ENCODE assay signal across 10 mouse cellular contexts in genomic region chr10:80171252-80171651, GRCm38 (mm10). TPM values are rescaled to one million over a fixed set of nuclear protein-coding genes. Genes with fewer than 3 reads are reported as not detected.
DNase-seq lines count a peak whose midpoint lies in the region; ATAC-seq and TF ChIP-seq lines count a peak whose summit lies in the region.
"Had no signal": no experiment of that assay in that cellular context is flagged by ENCODE, and none has a peak within 500 bp of the region (broad histone marks: within the 10 kb centered on the region; RNA-seq: fewer than 3 reads in every experiment).

No protein-coding gene starts in this region.

- no peak overlapping the region for H3K4me3 ChIP-seq in forebrain, embryonic 13.5 days
- no peak overlapping the region for H3K4me3 ChIP-seq in forebrain, embryonic 11.5 days (ENCODE audit: low read depth, low read length)
- no peak overlapping the region for H3K4me3 ChIP-seq in lung, embryonic 15.5 days
- no peak overlapping the region for H3K4me3 ChIP-seq in lung, postnatal 0 days (ENCODE audit: low read depth, low read length)
- no peak overlapping the region for H3K4me3 ChIP-seq in hindbrain, embryonic 15.5 days
- H3K4me3 ChIP-seq in stomach, embryonic 16.5 days (replicated peaks; ENCODE audit: low read length) = no peak overlapping the region

- 92% methylated on average over 15 of the region's 15 CpGs for WGBS in forebrain, embryonic 13.5 days
- WGBS in forebrain, embryonic 11.5 days = 93% methylated on average over 15 of the region's 15 CpGs
- 77% methylated on average over 15 of the region's 15 CpGs for WGBS in lung, embryonic 15.5 days
- 71% methylated on average over 15 of the region's 15 CpGs for WGBS in lung, postnatal 0 days
- 92% methylated on average over 15 of the region's 15 CpGs for whole genome bisulfite sequencing in hindbrain, embryonic 15.5 days
- WGBS in stomach, embryonic 16.5 days = 82% methylated on average over 15 of the region's 15 CpGs

- no peak for ATAC-seq in forebrain, embryonic 13.5 days
- ATAC-seq in forebrain, embryonic 11.5 days (replicated peaks; ENCODE audit: low FRiP score) = no peak
- no peak for ATAC-seq in lung, embryonic 15.5 days (ENCODE audit: borderline replicate concordance, extremely low read depth, low FRiP score, low TSS enrichment)
- no peak for ATAC-seq in lung, postnatal 0 days
- ATAC-seq in hindbrain, embryonic 15.5 days (ENCODE audit: low FRiP score, low read depth) = no peak
- no peak for ATAC-seq in stomach, embryonic 16.5 days (ENCODE audit: insufficient read depth, low FRiP score)

- no peaks in the 10 kb centered on the region for H3K9me3 ChIP-seq in forebrain, embryonic 13.5 days (replicated peaks)
- H3K9me3 ChIP-seq in forebrain, embryonic 11.5 days (ENCODE audit: control insufficient read depth, low read length) = no peaks in the 10 kb centered on the region
- H3K9me3 ChIP-seq in lung, embryonic 15.5 days = no peaks in the 10 kb centered on the region
- no peaks in the 10 kb centered on the region for H3K9me3 ChIP-seq in lung, postnatal 0 days (ENCODE audit: low read length)
- no peaks in the 10 kb centered on the region for H3K9me3 ChIP-seq in hindbrain, embryonic 15.5 days
- no peaks in the 10 kb centered on the region for H3K9me3 ChIP-seq in stomach, embryonic 16.5 days (replicated peaks; ENCODE audit: control insufficient read depth, low read length)

- H3K36me3 ChIP-seq in forebrain, embryonic 13.5 days (ENCODE audit: poor library complexity, severe bottlenecking) = peaks cover 33% of the 10 kb centered on the region
- H3K36me3 ChIP-seq in forebrain, embryonic 11.5 days (ENCODE audit: control insufficient read depth, insufficient read depth, low read length) = peaks cover 17% of the 10 kb centered on the region
- peaks cover 26% of the 10 kb centered on the region for H3K36me3 ChIP-seq in lung, embryonic 15.5 days
- H3K36me3 ChIP-seq in lung, postnatal 0 days (ENCODE audit: insufficient read depth, low read length) = peaks cover 18% of the 10 kb centered on the region
- peaks cover 25% of the 10 kb centered on the region for H3K36me3 ChIP-seq in hindbrain, embryonic 15.5 days
- peaks cover 14% of the 10 kb centered on the region; the same call in 1 of the 2 replicates for H3K36me3 ChIP-seq in stomach, embryonic 16.5 days (ENCODE audit: control insufficient read depth, insufficient read depth, low read length)

- H3K9ac ChIP-seq in forebrain, embryonic 13.5 days = no peak overlapping the region
- no peak overlapping the region for H3K9ac ChIP-seq in forebrain, embryonic 11.5 days (ENCODE audit: low read length)
- H3K9ac ChIP-seq in lung, embryonic 15.5 days = 0 out of 2 replicates have a peak overlapping the region, but pooled peaks have one; percentile 6
- no peak overlapping the region for H3K9ac ChIP-seq in lung, postnatal 0 days (replicated peaks; ENCODE audit: low read depth)
- H3K9ac ChIP-seq in hindbrain, embryonic 15.5 days = no peak overlapping the region
- peak overlapping the region; percentile 35; the same call in 1 of the 2 replicates for H3K9ac ChIP-seq in stomach, embryonic 16.5 days (ENCODE audit: low read length)
- H3K9ac ChIP-seq: lung, embryonic 14.5 days had no signal

- H3K27me3 ChIP-seq in forebrain, embryonic 13.5 days = no peaks in the 10 kb centered on the region
- H3K27me3 ChIP-seq in forebrain, embryonic 11.5 days (ENCODE audit: control insufficient read depth, insufficient read depth, low read length) = no peaks in the 10 kb centered on the region
- no peaks in the 10 kb centered on the region for H3K27me3 ChIP-seq in lung, embryonic 15.5 days
- no peaks in the 10 kb centered on the region for H3K27me3 ChIP-seq in lung, postnatal 0 days (replicated peaks; ENCODE audit: insufficient read depth, low read length)
- no peaks in the 10 kb centered on the region for H3K27me3 ChIP-seq in hindbrain, embryonic 15.5 days
- H3K27me3 ChIP-seq in stomach, embryonic 16.5 days (ENCODE audit: control insufficient read depth, insufficient read depth, low read length) = no peaks in the 10 kb centered on the region

- H3K4me1 ChIP-seq in forebrain, embryonic 13.5 days = peaks cover 61% of the 10 kb centered on the region
- H3K4me1 ChIP-seq in forebrain, embryonic 11.5 days (replicated peaks; ENCODE audit: control insufficient read depth, insufficient read depth, low read length) = peaks cover 22% of the 10 kb centered on the region
- peaks cover 46% of the 10 kb centered on the region for H3K4me1 ChIP-seq in lung, embryonic 15.5 days
- peaks cover 10% of the 10 kb centered on the region; the same call in 1 of the 2 replicates for H3K4me1 ChIP-seq in lung, postnatal 0 days (ENCODE audit: insufficient read depth, low read depth, low read length)
- peaks cover 55% of the 10 kb centered on the region for H3K4me1 ChIP-seq in hindbrain, embryonic 15.5 days (replicated peaks)
- H3K4me1 ChIP-seq in stomach, embryonic 16.5 days (ENCODE audit: control insufficient read depth, insufficient read depth, low read length) = peaks cover 25% of the 10 kb centered on the region

- peak overlapping the region; percentile 69; the same call in 1 of the 2 replicates for H3K4me2 ChIP-seq in forebrain, embryonic 13.5 days
- no peak overlapping the region for H3K4me2 ChIP-seq in forebrain, embryonic 11.5 days (ENCODE audit: low read depth, low read length, severe bottlenecking)
- no peak overlapping the region for H3K4me2 ChIP-seq in lung, embryonic 15.5 days
- H3K4me2 ChIP-seq in lung, postnatal 0 days (replicated peaks; ENCODE audit: low read depth, low read length) = no peak overlapping the region
- H3K4me2 ChIP-seq in hindbrain, embryonic 15.5 days = 0 out of 2 replicates have a peak overlapping the region, but pooled peaks have one; percentile 76
- H3K4me2 ChIP-seq in stomach, embryonic 16.5 days (ENCODE audit: low read depth, low read length) = no peak overlapping the region

- no peak for DNase-seq in forebrain, embryonic 11.5 days (ENCODE audit: low spot score)
- no peak for DNase-seq in lung, postnatal 0 days (ENCODE audit: low spot score)
- DNase-seq in thymus, postnatal 14 days = no peak
- DNase-seq: heart, postnatal 4 days; lung, embryonic 14.5 days; thymus, postnatal 25 days had no signal

- TF ChIP-seq CTCF in lung, postnatal 0 days (IDR thresholded peaks at IDR 0.05) = no peak

- TF ChIP-seq EP300 in lung, postnatal 0 days (IDR thresholded peaks at IDR 0.05) = no peak

- peak overlapping the region; percentile 88; the same call in 1 of the 2 replicates for H3K27ac ChIP-seq in forebrain, embryonic 13.5 days
- no peak overlapping the region for H3K27ac ChIP-seq in forebrain, embryonic 11.5 days (ENCODE audit: low read depth, low read length)
- H3K27ac ChIP-seq in lung, embryonic 15.5 days = no peak overlapping the region
- no peak overlapping the region for H3K27ac ChIP-seq in lung, postnatal 0 days (ENCODE audit: low read length)
- peak overlapping the region; percentile 89; the same call in 1 of the 2 replicates for H3K27ac ChIP-seq in hindbrain, embryonic 15.5 days (replicated peaks)
- peak overlapping the region; percentile 93; the same call in 1 of the 2 replicates for H3K27ac ChIP-seq in stomach, embryonic 16.5 days (ENCODE audit: low read length)

RNA-seq across cellular contexts. Expression of gene 1600002K03Rik, which starts 1.5 kb away (rescaled TPM):
- 12.2 and 12.6 TPM in 2 replicates for polyA plus RNA-seq in forebrain, embryonic 13.5 days (2015; fragmentation: Nextera tagmentation; extraction: Ambion mirVana)
- 6.4 and 8.3 TPM in 2 replicates for polyA plus RNA-seq in forebrain, embryonic 11.5 days (2014; fragmentation: Nextera tagmentation; extraction: Ambion mirVana)
- 11.6 and 14.7 TPM in 2 replicates for polyA plus RNA-seq in lung, embryonic 15.5 days (2015; fragmentation: Nextera tagmentation; extraction: Ambion mirVana)
- polyA plus RNA-seq in lung, postnatal 0 days (2015; fragmentation: Nextera tagmentation; extraction: Ambion mirVana) = 10.4 and 11.7 TPM in 2 replicates
- 10.1 and 12.7 TPM in 2 replicates for polyA plus RNA-seq in hindbrain, embryonic 15.5 days (2015; fragmentation: Nextera tagmentation; extraction: Ambion mirVana)
- polyA plus RNA-seq in stomach, embryonic 16.5 days (2015; fragmentation: Nextera tagmentation; extraction: Ambion mirVana) = 16.4 and 16.6 TPM in 2 replicates

RNA-seq across cellular contexts. Expression of gene Cirbp, which starts 5.5 kb away (rescaled TPM):
- 274 and 308 TPM in 2 replicates for polyA plus RNA-seq in forebrain, embryonic 13.5 days (2015; fragmentation: Nextera tagmentation; extraction: Ambion mirVana)
- polyA plus RNA-seq in forebrain, embryonic 11.5 days (2014; fragmentation: Nextera tagmentation; extraction: Ambion mirVana) = 82.0 and 83.4 TPM in 2 replicates
- 94.6 and 95.1 TPM in 2 replicates for polyA plus RNA-seq in lung, embryonic 15.5 days (2015; fragmentation: Nextera tagmentation; extraction: Ambion mirVana)
- 203 and 305 TPM in 2 replicates for polyA plus RNA-seq in lung, postnatal 0 days (2015; fragmentation: Nextera tagmentation; extraction: Ambion mirVana)
- 295 and 319 TPM in 2 replicates for polyA plus RNA-seq in hindbrain, embryonic 15.5 days (2015; fragmentation: Nextera tagmentation; extraction: Ambion mirVana)
- 69.8 and 80.8 TPM in 2 replicates for polyA plus RNA-seq in stomach, embryonic 16.5 days (2015; fragmentation: Nextera tagmentation; extraction: Ambion mirVana)

RNA-seq across cellular contexts. Expression of gene Efna2, which starts 8.0 kb away (rescaled TPM):
- polyA plus RNA-seq in forebrain, embryonic 13.5 days (2015; fragmentation: Nextera tagmentation; extraction: Ambion mirVana) = 17.7 and 19.5 TPM in 2 replicates
- polyA plus RNA-seq in forebrain, embryonic 11.5 days (2014; fragmentation: Nextera tagmentation; extraction: Ambion mirVana) = 48.8 and 50.7 TPM in 2 replicates
- 16.0 and 17.3 TPM in 2 replicates for polyA plus RNA-seq in lung, embryonic 15.5 days (2015; fragmentation: Nextera tagmentation; extraction: Ambion mirVana)
- polyA plus RNA-seq in lung, postnatal 0 days (2015; fragmentation: Nextera tagmentation; extraction: Ambion mirVana) = 5.1 and 6.9 TPM in 2 replicates
- 29.1 and 33.6 TPM in 2 replicates for polyA plus RNA-seq in hindbrain, embryonic 15.5 days (2015; fragmentation: Nextera tagmentation; extraction: Ambion mirVana)
- polyA plus RNA-seq in stomach, embryonic 16.5 days (2015; fragmentation: Nextera tagmentation; extraction: Ambion mirVana) = 9.3 and 10.5 TPM in 2 replicates

RNA-seq across cellular contexts. Expression of gene Midn, which starts 23.2 kb away (rescaled TPM):
- 35.1 and 37.9 TPM in 2 replicates for polyA plus RNA-seq in forebrain, embryonic 13.5 days (2015; fragmentation: Nextera tagmentation; extraction: Ambion mirVana)
- 58.3 and 66.4 TPM in 2 replicates for polyA plus RNA-seq in forebrain, embryonic 11.5 days (2014; fragmentation: Nextera tagmentation; extraction: Ambion mirVana)
- polyA plus RNA-seq in lung, embryonic 15.5 days (2015; fragmentation: Nextera tagmentation; extraction: Ambion mirVana) = 17.5 and 18.6 TPM in 2 replicates
- 13.2 and 14.2 TPM in 2 replicates for polyA plus RNA-seq in lung, postnatal 0 days (2015; fragmentation: Nextera tagmentation; extraction: Ambion mirVana)
- polyA plus RNA-seq in hindbrain, embryonic 15.5 days (2015; fragmentation: Nextera tagmentation; extraction: Ambion mirVana) = 22.6 and 26.0 TPM in 2 replicates
- polyA plus RNA-seq in stomach, embryonic 16.5 days (2015; fragmentation: Nextera tagmentation; extraction: Ambion mirVana) = 7.8 and 9.8 TPM in 2 replicates

RNA-seq across cellular contexts. Expression of gene Cbarp, which starts 30.6 kb away (rescaled TPM):
- polyA plus RNA-seq in forebrain, embryonic 13.5 days (2015; fragmentation: Nextera tagmentation; extraction: Ambion mirVana) = 21.2 and 26.8 TPM in 2 replicates
- polyA plus RNA-seq in forebrain, embryonic 11.5 days (2014; fragmentation: Nextera tagmentation; extraction: Ambion mirVana) = 10.4 and 15.0 TPM in 2 replicates
- polyA plus RNA-seq in lung, embryonic 15.5 days (2015; fragmentation: Nextera tagmentation; extraction: Ambion mirVana) = 3.9 and 5.0 TPM in 2 replicates
- polyA plus RNA-seq in lung, postnatal 0 days (2015; fragmentation: Nextera tagmentation; extraction: Ambion mirVana) = 5.1 and 5.5 TPM in 2 replicates
- 61.4 and 71.3 TPM in 2 replicates for polyA plus RNA-seq in hindbrain, embryonic 15.5 days (2015; fragmentation: Nextera tagmentation; extraction: Ambion mirVana)
- 3.1 and 3.9 TPM in 2 replicates for polyA plus RNA-seq in stomach, embryonic 16.5 days (2015; fragmentation: Nextera tagmentation; extraction: Ambion mirVana)

Comparison
In these comparisons a context has a peak if more than half of its experiments do, and no peak if none do; other contexts are left out.
1. H3K27ac ChIP-seq: peak in forebrain, embryonic 13.5 days (single experiment), hindbrain, embryonic 15.5 days (single experiment) and stomach, embryonic 16.5 days (single experiment); none in forebrain, embryonic 11.5 days (single experiment), lung, embryonic 15.5 days (single experiment) and lung, postnatal 0 days (single experiment).
2. H3K4me2 ChIP-seq: peak in forebrain, embryonic 13.5 days (single experiment) and hindbrain, embryonic 15.5 days (single experiment); none in forebrain, embryonic 11.5 days (single experiment), lung, embryonic 15.5 days (single experiment), lung, postnatal 0 days (single experiment) and stomach, embryonic 16.5 days (single experiment).
3. H3K9ac ChIP-seq: peak in lung, embryonic 15.5 days (single experiment) and stomach, embryonic 16.5 days (single experiment); none in forebrain, embryonic 13.5 days (single experiment), forebrain, embryonic 11.5 days (single experiment), lung, postnatal 0 days (single experiment) and hindbrain, embryonic 15.5 days (single experiment).